Mouse (Mus musculus): Measurements from ENCODE around the gene Gpkow.

Gene Gpkow

GRCm38 (mm10) chrX:7696954-7697381 is at the start of gene Gpkow:
TSS of gene Gpkow (plus strand) at chrX:7697131.
- peak; percentile 51 for DNase-seq (ENCODE audit: low spot score)

GRCm38 (mm10) chrX:7648671-7649304 is 48.1 kb upstream of the Gpkow start:
- peak; percentile 57 for DNase-seq (ENCODE audit: low spot score)

- DNase-seq (ENCODE audit: low spot score), result peak; percentile 34
These were observed 39.7 kb upstream of the Gpkow start, which contains the start of gene Prickle3 for GRCm38 (mm10) chrX:7657221-7657639. TSS of gene Prickle3 (plus strand) at chrX:7657260.

DNA sequence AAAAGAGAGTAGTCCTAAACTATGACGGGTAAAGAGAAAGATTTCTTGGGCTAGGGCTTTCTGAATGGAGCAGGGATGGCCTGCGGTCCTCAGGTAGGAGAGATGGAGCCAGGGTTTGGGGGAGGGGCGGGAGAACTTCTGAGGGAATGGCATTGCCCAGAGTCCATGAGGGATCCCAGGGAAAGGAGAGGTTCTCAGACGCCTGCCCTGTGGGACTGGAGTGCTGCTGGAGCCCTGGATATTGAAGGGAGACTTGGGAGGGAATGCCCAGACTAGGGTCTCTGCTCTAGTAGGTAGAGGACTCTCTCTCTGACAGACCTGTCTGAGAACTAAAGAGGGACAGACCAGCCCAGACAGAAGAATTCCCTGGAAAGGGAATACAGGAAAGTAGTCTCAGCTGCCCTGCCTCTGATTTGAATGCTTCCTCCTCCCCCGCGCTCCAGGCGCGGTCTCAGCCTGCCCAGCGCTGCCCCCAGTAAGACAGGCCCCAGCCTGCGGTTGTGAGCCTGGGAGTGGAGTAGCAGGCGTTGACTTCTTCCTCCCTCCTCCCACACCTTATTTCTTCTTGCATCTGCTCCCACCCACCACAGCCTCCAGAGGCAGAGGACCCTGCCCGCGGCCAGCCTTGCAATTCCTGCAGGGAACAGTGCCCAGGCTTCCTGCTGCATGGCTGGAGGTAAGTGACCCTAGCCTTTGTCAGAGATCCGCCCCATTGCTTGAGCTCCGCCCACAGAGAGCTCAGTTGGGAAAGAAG is 38.7 kb upstream of the Gpkow start:
- DNase-seq (ENCODE audit: low spot score), result no peak

- no peak for DNase-seq (ENCODE audit: low spot score)
These were observed 37.9 kb upstream of the Gpkow start for GRCm38 (mm10) chrX:7658785-7659589.

DNA sequence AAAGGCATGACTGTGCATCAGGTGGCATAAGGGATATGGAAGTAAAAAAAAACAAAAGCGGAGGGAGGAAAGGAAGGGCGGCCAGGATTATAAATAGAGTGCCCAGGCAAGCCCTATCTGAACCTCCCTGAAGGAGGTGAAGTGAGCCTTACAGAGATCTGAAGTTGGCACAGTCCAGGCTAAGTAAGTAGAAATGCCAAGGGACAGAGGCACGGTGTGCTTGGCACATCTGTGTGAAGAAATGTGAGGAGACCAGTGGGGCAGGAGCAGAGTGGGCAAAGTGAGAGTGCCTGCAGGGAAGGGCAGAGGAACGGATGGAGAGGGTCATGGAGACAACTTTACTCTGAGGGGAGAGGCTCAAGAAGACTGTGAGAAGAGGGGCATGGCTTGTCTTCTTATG is 35.8 kb upstream of the Gpkow start:
- DNase-seq (ENCODE audit: low spot score), result no peak

DNA sequence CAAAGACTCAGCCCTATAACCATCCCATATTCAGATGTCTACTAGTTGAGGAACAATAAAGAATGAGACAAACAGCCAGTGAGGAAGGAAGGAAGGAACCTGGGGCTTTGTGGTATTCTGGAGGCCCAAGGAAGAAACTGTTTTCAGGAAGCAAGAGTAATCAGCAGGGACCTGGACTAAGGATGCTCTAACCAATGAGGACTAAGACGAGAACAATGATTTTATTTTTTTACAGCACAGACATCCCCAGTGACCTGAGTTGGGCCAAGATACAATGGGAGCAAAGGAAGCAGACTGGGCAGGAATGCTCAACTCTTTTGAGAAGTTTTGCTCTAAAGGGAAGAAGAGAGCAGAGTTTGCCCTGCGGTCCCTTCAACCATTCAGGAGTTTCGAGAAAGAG is 34.0 kb upstream of the Gpkow start:
- no peak for DNase-seq (ENCODE audit: low spot score)

DNA sequence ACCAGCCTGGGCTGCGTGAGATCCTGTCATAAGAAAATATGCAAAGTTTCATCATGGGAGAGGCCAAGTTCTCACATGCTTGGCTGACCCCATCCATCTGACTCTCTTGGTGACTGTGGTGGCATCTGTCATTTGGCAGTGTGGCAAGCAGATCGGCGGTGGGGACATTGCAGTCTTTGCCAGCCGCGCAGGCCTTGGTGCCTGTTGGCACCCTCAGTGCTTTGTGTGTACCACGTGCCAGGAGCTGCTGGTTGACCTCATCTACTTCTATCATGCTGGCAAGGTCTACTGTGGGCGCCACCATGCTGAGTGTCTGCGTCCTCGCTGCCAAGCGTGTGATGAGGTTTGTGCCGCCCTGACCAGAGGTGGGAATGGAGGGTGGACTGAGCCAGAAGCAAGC is 32.1 kb upstream of the Gpkow start:
- no peak for DNase-seq (ENCODE audit: low spot score)

DNA sequence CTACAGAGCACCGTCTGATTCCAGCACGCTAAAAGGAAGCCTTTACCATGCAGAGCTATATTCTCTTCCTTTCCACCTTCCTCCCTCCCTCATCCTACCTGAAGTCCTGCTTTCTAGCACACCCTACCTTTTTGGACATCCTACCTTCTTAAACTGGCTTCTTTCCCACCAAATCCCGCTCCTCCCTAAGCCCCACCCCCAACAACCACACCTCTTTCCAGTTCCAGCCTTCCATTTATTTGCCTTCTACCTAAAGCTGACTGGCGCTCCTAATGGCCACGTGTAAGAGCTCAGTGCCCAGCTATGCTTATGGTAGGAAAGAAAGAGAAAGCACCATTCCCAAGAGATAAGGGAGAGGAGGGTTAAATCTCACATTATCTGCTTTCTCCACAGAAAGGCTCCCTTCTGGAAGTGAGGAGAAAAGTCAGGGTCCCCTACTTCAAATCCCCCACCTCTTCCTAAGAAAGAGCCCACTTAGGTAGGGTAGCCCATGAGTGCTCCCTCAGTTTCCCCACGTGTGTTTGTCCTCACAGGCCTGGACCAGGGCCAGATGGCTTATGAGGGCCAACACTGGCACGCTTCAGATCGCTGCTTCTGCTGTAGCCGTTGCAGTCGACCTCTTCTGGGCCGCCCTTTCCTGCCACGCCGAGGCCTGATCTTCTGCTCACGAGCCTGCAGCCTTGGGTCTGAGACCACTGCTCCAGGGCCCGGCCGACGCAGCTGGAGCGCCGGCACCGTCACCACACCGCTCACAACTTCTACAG is 31.0 kb upstream of the Gpkow start:
- DNase-seq (ENCODE audit: low spot score), result no peak

GRCm38 (mm10) chrX:7670390-7670881 is 26.5 kb upstream of the Gpkow start:
- DNase-seq (ENCODE audit: low spot score), result peak; percentile 67

DNA sequence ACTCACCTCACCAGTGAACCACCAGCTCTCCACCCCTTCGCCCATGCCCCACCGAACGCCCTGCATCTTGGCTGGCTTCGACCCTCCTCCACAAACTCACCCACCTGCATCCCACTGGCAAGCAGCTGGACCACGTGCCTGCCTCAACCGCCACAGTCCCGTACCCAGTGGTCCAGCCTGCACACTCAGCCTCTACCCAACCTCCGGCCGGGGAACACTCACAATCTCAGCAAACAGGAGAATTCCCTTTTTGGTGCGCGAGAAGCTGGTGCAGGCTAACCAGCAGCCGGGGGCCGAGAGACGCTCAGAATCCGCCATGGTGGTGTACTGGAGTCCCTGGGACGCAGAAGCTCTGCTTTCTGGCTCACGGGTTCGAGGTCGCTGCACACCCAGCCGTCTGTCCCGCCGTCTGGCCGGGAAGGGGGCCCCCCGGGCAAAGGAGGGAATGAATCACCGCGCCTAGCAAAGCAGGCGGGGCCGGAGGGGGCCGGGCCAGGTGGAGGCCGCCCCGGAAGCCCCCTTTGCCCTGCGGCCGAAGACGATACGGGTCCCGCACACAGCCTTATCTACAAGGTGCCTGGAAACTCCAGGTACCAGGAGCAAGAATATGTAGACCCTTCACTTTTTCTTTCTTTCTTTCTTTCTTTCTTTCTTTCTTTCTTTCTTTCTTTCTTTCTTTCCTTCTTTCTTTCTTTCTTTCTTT is 25.9 kb upstream of the Gpkow start, which contains the start of gene Plp2:
Gene Plp2, minus strand, starts transcription at position 470 of the 703 bp plus-strand sequence.
- peak; percentile 43 for DNase-seq (ENCODE audit: low spot score)

DNA sequence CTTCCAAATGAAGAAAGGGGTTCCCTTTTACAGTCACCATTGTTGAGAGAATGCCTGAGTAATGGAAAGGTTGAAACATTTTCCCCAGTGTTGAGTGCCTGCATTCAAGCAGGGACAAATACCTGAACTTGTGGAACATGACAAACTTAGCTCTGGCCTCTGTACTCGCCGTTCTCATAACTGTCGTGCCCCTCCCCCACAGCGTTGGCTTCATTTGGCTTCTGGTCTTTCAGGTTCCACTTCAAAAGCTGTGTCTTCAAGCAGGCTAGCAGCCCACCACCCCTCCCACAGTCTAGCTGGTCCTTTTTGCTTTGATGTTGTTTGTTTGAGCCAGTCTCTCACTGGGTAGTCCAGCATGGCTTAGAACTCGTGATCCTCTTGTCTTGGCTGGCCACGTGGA is 24.2 kb upstream of the Gpkow start:
- DNase-seq (ENCODE audit: low spot score), result no peak

DNA sequence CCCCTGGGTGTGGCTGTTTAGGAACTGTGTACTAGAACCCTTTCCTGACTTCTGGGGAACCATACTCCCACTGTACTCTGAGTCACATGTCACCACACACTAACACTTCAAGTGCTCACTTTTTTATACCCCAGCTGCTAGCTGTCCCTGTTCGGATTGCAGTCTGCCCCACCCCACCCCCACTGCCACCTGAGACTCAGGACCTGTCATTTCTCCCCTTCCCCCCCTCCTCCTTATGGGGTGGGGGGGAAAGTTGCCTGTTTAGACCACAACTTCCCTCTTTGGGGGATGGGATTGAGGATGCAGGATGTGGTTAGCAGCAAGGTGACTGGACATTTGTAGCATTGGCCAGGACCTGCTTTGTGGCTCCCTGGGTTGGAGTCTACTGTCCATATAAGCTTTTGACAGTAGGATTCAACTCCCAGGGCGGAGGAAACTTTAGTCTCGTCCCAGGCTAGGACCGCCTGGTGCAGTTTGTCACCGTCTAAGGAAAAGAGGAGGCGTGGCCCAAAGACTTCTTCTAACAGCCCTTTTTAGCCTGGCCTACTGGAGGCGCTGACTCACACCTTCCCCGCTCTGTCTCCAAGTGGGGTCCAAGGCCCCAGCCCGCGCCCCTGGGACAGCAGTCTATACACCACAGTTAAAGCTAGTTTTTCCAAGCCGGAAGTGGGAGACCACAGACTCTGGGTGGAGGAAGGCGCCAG is 23.2 kb upstream of the Gpkow start:
- no peak for DNase-seq (ENCODE audit: low spot score)

GRCm38 (mm10) chrX:7674284-7675000 is 22.5 kb upstream of the Gpkow start:
- no peak for DNase-seq (ENCODE audit: low spot score)

GRCm38 (mm10) chrX:7675001-7675380 is 21.9 kb upstream of the Gpkow start:
- DNase-seq (ENCODE audit: low spot score), result no peak

DNA sequence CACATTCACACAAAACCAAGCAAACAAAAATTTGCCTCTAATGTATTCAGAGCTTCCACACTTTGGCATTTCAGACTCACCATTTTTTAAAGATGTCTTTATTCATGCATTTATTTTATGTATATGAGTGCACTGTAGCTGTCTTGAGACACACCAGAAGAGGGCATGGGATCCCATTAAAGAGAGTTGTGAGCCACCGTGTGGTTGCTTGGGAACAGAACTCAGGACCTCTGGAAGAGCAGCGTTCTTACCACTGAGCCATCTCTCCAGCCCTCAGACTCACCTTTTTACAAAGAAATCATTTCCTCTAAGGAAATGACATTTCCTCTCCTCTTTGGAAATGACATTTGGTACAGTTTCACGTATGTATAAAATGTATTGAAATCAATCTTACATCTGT is 17.9 kb upstream of the Gpkow start:
- DNase-seq (ENCODE audit: low spot score), result no peak

- DNase-seq (ENCODE audit: low spot score), result peak; percentile 80
These were observed 17.4 kb upstream of the Gpkow start for GRCm38 (mm10) chrX:7679405-7680056.

DNA sequence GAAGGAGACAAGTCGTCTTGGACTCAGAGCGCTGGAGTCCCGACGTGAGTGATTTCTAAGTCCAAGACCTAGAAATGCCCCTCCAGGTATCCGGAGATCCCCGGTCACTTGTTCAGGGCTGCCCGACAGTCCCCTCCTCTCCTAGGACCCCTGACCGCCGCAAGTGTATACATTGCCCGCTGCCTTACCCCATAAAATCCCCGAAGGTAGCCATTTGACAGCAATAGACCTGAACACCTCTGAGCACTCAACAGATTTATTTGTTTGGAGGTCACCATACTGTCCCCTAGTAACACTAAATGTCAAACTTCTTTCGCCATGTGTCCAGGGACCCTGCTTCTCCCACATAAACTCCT is 16.9 kb upstream of the Gpkow start:
- DNase-seq (ENCODE audit: low spot score), result no peak

GRCm38 (mm10) chrX:7680864-7681263 is 16.1 kb upstream of the Gpkow start, which contains the start of gene Magix:
TSS of gene Magix (minus strand) at chrX:7681251.
- no peak for DNase-seq (ENCODE audit: low spot score)
